Mouse (Mus musculus) G1E (cell line): ENCODE data around the gene Arrb1.

ENCODE experiments used
- CTCF ChIP-seq: IDR thresholded peaks from 2 replicates; pipeline ENCODE4 v1.5.1; 2012; ENCODE audit warnings: low read depth, low read length, inconsistent platforms, mixed read lengths
- GATA1 ChIP-seq: IDR thresholded peaks from 2 replicates; pipeline ENCODE4 v1.6.1; 2012; ENCODE audit warnings: borderline replicate concordance, low read length, inconsistent platforms, mixed read lengths
- GATA2 ChIP-seq: IDR thresholded peaks from 2 replicates; pipeline ENCODE4 v1.6.1; 2012; ENCODE audit warnings: low read depth, low read length, inconsistent platforms, borderline replicate concordance
- POLR2AphosphoS5 ChIP-seq: IDR thresholded peaks from 2 replicates; pipeline ENCODE4 v1.6.1; 2012; ENCODE audit warnings: low read depth, low read length, inconsistent platforms; ENCODE audit not compliant: insufficient replicate concordance

DNA sequence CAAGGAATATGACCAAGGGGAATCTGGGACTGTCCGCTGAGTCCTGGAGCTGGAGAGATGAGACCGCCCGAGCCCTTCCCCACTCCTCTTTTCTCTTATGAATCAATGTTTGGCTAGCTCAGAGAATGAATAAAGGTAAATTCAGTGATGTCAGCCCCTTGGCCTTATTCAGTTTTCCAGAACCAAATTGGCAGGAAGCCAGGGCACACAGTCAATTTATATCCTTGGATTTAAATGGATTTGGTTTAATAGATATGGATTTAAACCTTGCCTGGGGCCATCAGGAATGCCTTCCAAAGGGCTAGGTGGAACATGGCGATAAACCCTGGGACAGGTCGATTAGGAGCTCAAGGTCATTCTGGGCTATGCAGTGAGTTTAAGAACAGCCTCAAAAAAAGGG, 45.6 kb upstream of the Arrb1 start:
- TF ChIP-seq GATA1 (no peak), CTCF (no peak), POLR2AphosphoS5 (no peak), GATA2 (no peak)
